Mouse (Mus musculus): Measurements from ENCODE around the gene Gm20696.

DNA sequence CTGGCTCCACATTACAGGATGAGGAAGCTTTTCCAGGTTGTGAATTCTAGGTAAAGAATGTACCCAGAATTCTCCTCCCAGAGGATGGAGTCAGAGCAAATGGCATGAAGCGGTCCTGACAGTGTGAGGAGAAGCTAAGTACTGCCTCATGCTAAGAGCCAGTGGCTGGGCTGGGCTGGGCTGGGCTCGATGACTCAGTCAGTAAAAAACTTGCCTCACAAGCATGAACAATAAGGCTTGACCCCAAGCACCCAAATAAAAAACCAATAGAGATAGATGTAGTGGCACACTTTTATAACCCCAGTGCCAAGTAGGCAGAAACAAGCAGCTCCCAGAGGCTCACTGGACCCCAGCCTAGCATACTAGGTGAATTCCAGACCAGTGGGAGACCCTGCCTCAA is 448.8 kb downstream of the Gm20696 start:
- no peak for TF ChIP-seq CTCF (IDR thresholded peaks at IDR 0.05; ENCODE audit: borderline replicate concordance, insufficient read depth, low read depth, low read length)
- TF ChIP-seq POLR2A (IDR thresholded peaks at IDR 0.05; ENCODE audit: borderline replicate concordance, insufficient read depth, low read length) = no peak

Data from cerebellum, adult 2 months (tissue).